Mouse (Mus musculus): Measurements from ENCODE around the gene H2-M5. TPM values are rescaled to one million over a fixed set of nuclear protein-coding genes. Genes with fewer than 3 reads are reported as not detected.

Gene H2-M5
- total and polyA plus RNA-seq, 2 experiments from 2014 or later = 1.9 to 2.5 TPM

DNA sequence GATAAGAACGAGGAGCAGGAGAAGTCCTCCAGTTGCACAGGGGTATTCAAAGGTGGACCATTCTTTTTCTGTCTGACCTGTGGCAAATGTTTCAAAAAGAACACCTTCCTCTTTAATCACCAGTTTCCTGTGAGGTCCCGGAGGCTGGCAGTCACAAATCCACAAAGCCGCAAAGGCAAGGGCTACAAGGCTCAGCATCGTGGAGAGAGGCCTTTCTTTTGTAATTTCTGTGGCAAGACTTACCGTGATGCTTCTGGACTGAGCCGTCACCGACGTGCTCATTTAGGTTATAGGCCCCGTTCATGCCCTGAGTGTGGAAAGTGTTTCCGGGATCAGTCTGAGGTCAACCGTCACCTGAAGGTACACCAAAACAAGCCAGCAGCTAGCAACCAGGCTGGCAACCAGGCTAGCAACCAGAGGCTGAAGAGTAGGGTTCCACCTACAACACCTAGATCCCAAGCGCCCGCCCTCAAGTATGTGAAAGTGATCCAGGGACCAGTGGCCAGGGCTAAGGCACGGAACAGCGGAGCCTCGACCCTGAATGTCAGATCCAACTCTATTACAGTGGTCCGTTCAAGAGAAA is 20.2 kb upstream of the H2-M5 start:
- no peak overlapping the region for H3K4me3 ChIP-seq (ENCODE audit: low read length)
- H3K4me2 ChIP-seq (ENCODE audit: low read depth, low read length) = no peak overlapping the region
- no peaks in the 10 kb centered on the region for H3K27me3 ChIP-seq (ENCODE audit: insufficient read depth, low read length)
- H3K27ac ChIP-seq = no peak overlapping the region
- peaks cover 19% of the 10 kb centered on the region; the same call in 1 of the 2 replicates for H3K36me3 ChIP-seq (ENCODE audit: insufficient read depth, low read length)
- no peaks in the 10 kb centered on the region for H3K4me1 ChIP-seq (ENCODE audit: insufficient read depth, low read length)
- no peak overlapping the region for H3K9ac ChIP-seq (replicated peaks; ENCODE audit: low read length)
- no peak for TF ChIP-seq CTCF (IDR thresholded peaks at IDR 0.05; ENCODE audit: low read depth)
- WGBS = 95% methylated on average over 17 of the region's 17 CpGs
- no peak for ATAC-seq
- no peak for DNase-seq (ENCODE audit: low spot score)
- H3K9me3 ChIP-seq (ENCODE audit: low read length) = no peaks in the 10 kb centered on the region

- Histone ChIP-seq H3K9ac (replicated peaks; ENCODE audit: low read length) (no peak overlapping the region), H3K36me3 (ENCODE audit: insufficient read depth, low read length) (peaks cover 19% of the 10 kb centered on the region; the same call in 1 of the 2 replicates), H3K27me3 (ENCODE audit: insufficient read depth, low read length) (no peaks in the 10 kb centered on the region), H3K4me2 (ENCODE audit: low read depth, low read length) (no peak overlapping the region), H3K27ac (no peak overlapping the region), H3K4me1 (ENCODE audit: insufficient read depth, low read length) (no peaks in the 10 kb centered on the region), H3K9me3 (ENCODE audit: low read length) (no peaks in the 10 kb centered on the region), H3K4me3 (ENCODE audit: low read length) (no peak overlapping the region)
- TF ChIP-seq CTCF (IDR thresholded peaks at IDR 0.05; ENCODE audit: low read depth) = no peak
- no peak for ATAC-seq
- DNase-seq (ENCODE audit: low spot score) = no peak
- 93% methylated on average over 6 of the region's 6 CpGs for WGBS
Measured at GRCm38 (mm10) chr17:37008161-37008560, 18.8 kb upstream of the H2-M5 start.

DNA sequence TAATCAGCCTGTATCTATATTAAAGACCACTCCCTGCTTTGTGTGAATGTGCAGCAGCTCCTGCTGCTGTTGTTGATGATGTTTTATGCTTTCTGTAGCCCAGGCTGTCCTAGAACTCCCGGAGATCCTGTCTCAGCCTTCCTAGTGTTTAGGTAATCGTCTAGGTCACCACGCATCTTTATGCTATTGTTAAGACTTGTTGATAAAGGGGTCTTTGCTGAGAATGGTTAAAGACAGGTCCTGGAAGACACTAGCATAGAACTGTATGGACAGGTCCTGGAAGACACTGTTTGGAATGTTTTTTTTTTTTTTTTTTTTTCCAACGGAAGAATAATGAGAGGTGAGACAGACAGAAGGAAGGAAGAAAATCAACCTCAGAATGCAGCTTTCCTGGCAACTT is 14.0 kb upstream of the H2-M5 start:
- WGBS = 29% methylated on average over 4 of the region's 4 CpGs
- no peak for TF ChIP-seq CTCF (IDR thresholded peaks at IDR 0.05; ENCODE audit: low read depth)
- Histone ChIP-seq H3K9ac (replicated peaks; ENCODE audit: low read length) (peak overlapping the region; percentile 85), H3K36me3 (ENCODE audit: insufficient read depth, low read length) (no peaks in the 10 kb centered on the region), H3K9me3 (ENCODE audit: low read length) (no peaks in the 10 kb centered on the region), H3K4me1 (ENCODE audit: insufficient read depth, low read length) (no peaks in the 10 kb centered on the region), H3K27ac (peak overlapping the region; percentile 90), H3K27me3 (ENCODE audit: insufficient read depth, low read length) (no peaks in the 10 kb centered on the region), H3K4me2 (ENCODE audit: low read depth, low read length) (peak overlapping the region; percentile 64), H3K4me3 (ENCODE audit: low read length) (peak overlapping the region; percentile 58)
- no peak for ATAC-seq
- peak; percentile 53 for DNase-seq (ENCODE audit: low spot score)

- whole genome bisulfite sequencing = under 1% methylated on average over 49 of the region's 49 CpGs
- peak overlapping the region; percentile 90 for H3K27ac ChIP-seq
- H3K9ac ChIP-seq (replicated peaks; ENCODE audit: low read length) = peak overlapping the region; percentile 85
- no peaks in the 10 kb centered on the region for H3K4me1 ChIP-seq (ENCODE audit: insufficient read depth, low read length)
- DNase-seq (ENCODE audit: low spot score) (peak; percentile 93), ATAC-seq (peak; percentile 91)
- no peaks in the 10 kb centered on the region for H3K9me3 ChIP-seq (ENCODE audit: low read length)
- no peak for TF ChIP-seq CTCF (IDR thresholded peaks at IDR 0.05; ENCODE audit: low read depth)
- H3K36me3 ChIP-seq (ENCODE audit: insufficient read depth, low read length) = no peaks in the 10 kb centered on the region
- H3K27me3 ChIP-seq (ENCODE audit: insufficient read depth, low read length) = no peaks in the 10 kb centered on the region
- peak overlapping the region; percentile 64 for H3K4me2 ChIP-seq (ENCODE audit: low read depth, low read length)
- H3K4me3 ChIP-seq (ENCODE audit: low read length) = peak overlapping the region; percentile 58
Measured at GRCm38 (mm10) chr17:37002364-37003330, 13.3 kb upstream of the H2-M5 start.

- TF ChIP-seq CTCF (IDR thresholded peaks at IDR 0.05; ENCODE audit: low read depth) = no peak
- Histone ChIP-seq H3K27me3 (ENCODE audit: insufficient read depth, low read length) (no peaks in the 10 kb centered on the region), H3K4me1 (ENCODE audit: insufficient read depth, low read length) (no peaks in the 10 kb centered on the region), H3K9ac (replicated peaks; ENCODE audit: low read length) (no peak within 1 kb of the TSS), H3K4me2 (ENCODE audit: low read depth, low read length) (peak within 1 kb of the TSS; percentile 64), H3K36me3 (ENCODE audit: insufficient read depth, low read length) (no peaks in the 10 kb centered on the region), H3K4me3 (ENCODE audit: low read length) (no peak within 1 kb of the TSS), H3K27ac (no peak within 1 kb of the TSS), H3K9me3 (ENCODE audit: low read length) (no peaks in the 10 kb centered on the region)
- DNase-seq (ENCODE audit: low spot score) (no peak), ATAC-seq (no peak)
- WGBS = 95% methylated on average over 7 of the region's 7 CpGs
Measured at GRCm38 (mm10) chr17:37000863-37001262, 11.5 kb upstream of the H2-M5 start, which contains the start of gene Zfp57. Gene Zfp57, plus strand, starts transcription at chr17:37001163.

- Histone ChIP-seq H3K4me3 (ENCODE audit: low read length) (no peak overlapping the region), H3K4me1 (ENCODE audit: insufficient read depth, low read length) (no peaks in the 10 kb centered on the region), H3K9me3 (ENCODE audit: low read length) (no peaks in the 10 kb centered on the region), H3K27ac (no peak overlapping the region), H3K9ac (replicated peaks; ENCODE audit: low read length) (no peak overlapping the region), H3K4me2 (ENCODE audit: low read depth, low read length) (no peak overlapping the region), H3K27me3 (ENCODE audit: insufficient read depth, low read length) (no peaks in the 10 kb centered on the region), H3K36me3 (ENCODE audit: insufficient read depth, low read length) (no peaks in the 10 kb centered on the region)
- TF ChIP-seq CTCF (IDR thresholded peaks at IDR 0.05; ENCODE audit: low read depth) = no peak
- ATAC-seq (no peak), DNase-seq (ENCODE audit: low spot score) (no peak)
- 83% methylated on average over 2 of the region's 2 CpGs for WGBS
Measured at GRCm38 (mm10) chr17:36998477-36998876, 9.1 kb upstream of the H2-M5 start.
